Mouse (Mus musculus): Measurements from ENCODE around the gene Stoml2.
A peak's percentile ranks its signal among the peaks of the same experiment; 100 is the strongest.

DNA sequence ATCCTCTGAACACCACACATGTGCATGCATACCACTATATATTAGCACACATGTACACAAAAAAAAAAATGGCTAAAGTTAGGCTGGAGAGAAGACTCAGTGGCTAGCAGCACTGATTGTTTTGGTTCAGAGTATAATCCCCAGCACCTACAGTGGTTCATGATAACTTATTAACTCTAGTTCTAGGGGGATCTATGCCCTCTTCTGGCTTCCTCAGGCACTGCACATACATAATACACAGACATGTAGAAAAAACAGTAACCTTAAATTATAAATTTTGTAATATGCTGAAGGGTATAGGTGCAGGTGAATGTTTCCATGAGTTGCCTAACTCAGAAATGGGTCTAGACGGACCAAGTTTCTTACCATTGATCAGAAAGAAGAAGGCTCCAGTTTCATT is 43.2 kb downstream of the Stoml2 start:
- peak; percentile 12; the same call in 1 of the 2 replicates for TF ChIP-seq CTCF (conservative IDR thresholded peaks at IDR 0.05; ENCODE audit: low read length)
- TF ChIP-seq NANOG (IDR thresholded peaks at IDR 0.05; ENCODE audit: borderline replicate concordance, low read length): no peak

Measured in E14TG2a.4 (cell line).